Mouse (Mus musculus) testis, postnatal 10 days (tissue): ENCODE results near the gene Vmn1r236.

ENCODE experiments used
- DNase-seq: peaks from one replicate; pipeline ENCODE4 v3.0.0; 2021; ENCODE audit warnings: low spot score

Vmn1r236 gene

DNA sequence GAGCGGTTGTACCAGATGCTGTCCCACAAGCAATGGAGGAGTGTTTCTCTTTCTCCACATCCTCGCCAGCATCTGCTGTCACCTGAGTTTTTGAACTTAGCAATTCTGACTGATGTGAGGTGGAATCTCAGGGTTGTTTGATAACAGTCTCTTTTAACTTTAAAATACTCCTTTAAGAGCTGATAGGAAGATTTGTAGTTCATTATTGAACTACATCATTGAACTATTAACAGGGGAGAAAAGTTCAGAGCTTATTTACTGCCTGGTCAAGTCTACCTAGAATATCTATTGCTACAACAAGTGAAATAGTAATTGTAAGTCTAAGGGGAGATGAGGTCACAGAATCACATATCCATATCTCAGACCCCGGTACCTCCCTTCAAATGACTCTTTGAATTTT lies at the start of gene Vmn1r236:
Gene Vmn1r236 (plus strand): TSS at position 301 of the 400 bp plus-strand sequence.
- no peak for DNase-seq

DNA sequence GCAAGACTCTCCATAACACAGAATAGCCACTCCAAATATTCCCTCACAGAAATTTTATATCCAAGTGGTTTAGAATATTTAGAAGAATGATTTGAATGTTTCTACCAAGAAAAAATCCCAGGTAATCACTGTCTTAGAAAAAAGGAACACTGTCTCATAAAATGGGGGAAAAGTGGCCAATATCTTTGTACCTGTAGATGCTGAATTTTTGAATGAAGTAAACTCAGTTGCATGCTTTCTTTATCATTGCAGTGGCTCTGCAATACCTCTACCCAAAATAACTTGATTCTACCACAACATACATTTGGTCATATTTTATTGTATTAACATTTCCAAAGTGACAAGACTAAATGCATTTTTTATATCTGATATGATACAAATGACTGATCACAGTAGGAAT lies 26.6 kb upstream of the Vmn1r236 start, which contains the start of gene Vmn1r235:
Gene Vmn1r235 (plus strand): TSS at position 301 of the 400 bp plus-strand sequence.
- DNase-seq, result no peak

GRCm38 (mm10) chr17:21272103-21272502 lies 10.6 kb upstream of the Vmn1r236 start:
- DNase-seq, result peak; percentile 42

- DNase-seq, result no peak
These were observed 1.7 kb downstream of the Vmn1r236 start for GRCm38 (mm10) chr17:21284395-21284794.

- no peak for DNase-seq
These were observed 7.0 kb downstream of the Vmn1r236 start for GRCm38 (mm10) chr17:21289695-21290094.

GRCm38 (mm10) chr17:21311565-21311964 lies 28.8 kb downstream of the Vmn1r236 start, which contains the start of gene Vmn1r237:
Gene Vmn1r237 (plus strand): TSS chr17:21311865.
- DNase-seq, result no peak
